Mouse (Mus musculus) hindbrain, embryonic 12.5 days (tissue): ENCODE data around the gene Mia. TPM values are rescaled to one million over a fixed set of nuclear protein-coding genes. Genes with fewer than 3 reads are reported as not detected.
A peak's percentile ranks its signal among the peaks of the same experiment; 100 is the strongest.

ENCODE experiments used
- ATAC-seq: fragments of 200-750 bp; cut with Nextera tagmentation; 2 replicates; pipeline ENCODE4 v1.8.0; 2017; ENCODE audit warnings: moderate TSS enrichment; ENCODE audit not compliant: low FRiP score
- H3K27ac ChIP-seq: fragments of 300-500 bp; sonication (generic); 2 replicates; pipeline ENCODE4 v1.5.1; 2016; ENCODE audit warnings: mild to moderate bottlenecking
- H3K27me3 ChIP-seq: fragments of 300-500 bp; sonication (generic); 2 replicates; pipeline ENCODE4 v1.6.1; 2016; ENCODE audit warnings: mild to moderate bottlenecking
- H3K36me3 ChIP-seq: fragments of 300-500 bp; sonication (generic); 2 replicates; pipeline ENCODE4 v1.6.1; 2016; ENCODE audit warnings: mild to moderate bottlenecking
- H3K4me1 ChIP-seq: fragments of 300-500 bp; sonication (generic); 2 replicates; pipeline ENCODE4 v1.6.1; 2016
- H3K4me2 ChIP-seq: fragments of 300-500 bp; sonication (generic); replicated peaks from 2 replicates; pipeline ENCODE4 v1.6.1; 2016; ENCODE audit warnings: mild to moderate bottlenecking
- H3K4me3 ChIP-seq: fragments of 300-500 bp; sonication (generic); 2 replicates; pipeline ENCODE4 v1.5.1; 2016; ENCODE audit warnings: mild to moderate bottlenecking
- H3K9ac ChIP-seq: fragments of 300-500 bp; sonication (generic); 2 replicates; pipeline ENCODE4 v1.6.1; 2016; ENCODE audit warnings: mild to moderate bottlenecking, moderate library complexity
- H3K9me3 ChIP-seq: fragments of 300-500 bp; sonication (generic); replicated peaks from 2 replicates; pipeline ENCODE4 v1.6.1; 2016; ENCODE audit warnings: mild to moderate bottlenecking
- WGBS: fragments of 180-500 bp; shearing (Covaris S2); methylation state at CpG from one replicate; pipeline ENCODE4 v1.1.7; 2016; 5-methylcytosine and 5-hydroxymethylcytosine counted together
- polyA plus RNA-seq: library from polyadenylated mRNA; unstranded; fragments of >200 nt; fragmentation: Nextera tagmentation; extraction: Ambion mirVana; gene quantifications from 2 replicates; pipeline ENCODE4 v1.2.1, GENCODE M21; 2016

Gene Mia
- polyA plus RNA-seq, 1 experiment from 2014 or later, result 20.0 TPM

DNA sequence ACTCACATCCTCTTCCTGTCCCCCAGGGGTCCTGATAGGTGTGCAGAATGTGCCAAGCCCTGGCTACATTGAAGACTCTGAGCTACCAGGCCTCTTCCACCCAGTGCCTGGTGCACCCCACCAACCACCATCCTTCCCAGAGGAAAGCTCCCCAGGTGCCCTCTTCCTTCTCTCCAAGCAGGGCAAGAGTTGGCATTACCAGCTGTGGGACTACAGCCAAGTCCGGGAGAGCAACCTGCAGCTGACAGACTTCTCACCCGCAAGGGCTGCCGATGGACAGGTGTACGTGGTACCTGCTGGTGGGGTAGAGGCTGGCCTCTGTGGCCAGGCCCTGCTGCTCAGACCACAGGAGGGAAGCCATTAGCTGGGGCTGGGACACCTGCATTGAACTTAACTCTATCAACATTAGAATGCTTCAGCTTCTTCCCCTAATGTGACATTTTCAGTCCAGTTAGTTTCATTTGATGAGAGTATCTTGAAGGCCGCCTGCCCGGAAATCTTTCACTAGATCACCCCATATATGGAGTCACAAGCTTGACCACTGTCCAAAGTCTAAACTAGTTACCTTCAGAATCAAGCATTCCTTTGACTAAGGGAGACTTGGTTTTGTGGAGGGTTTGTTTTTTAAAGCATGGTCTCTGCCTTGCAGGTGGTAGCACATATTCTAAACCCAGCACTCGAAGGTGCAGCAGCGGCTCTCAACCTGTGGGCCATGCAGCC, 22.9 kb upstream of the Mia start:
- Histone ChIP-seq H3K4me1 (no peaks in the 10 kb centered on the region), H3K9ac (no peak overlapping the region), H3K9me3 (no peaks in the 10 kb centered on the region), H3K4me2 (no peak overlapping the region), H3K27me3 (no peaks in the 10 kb centered on the region), H3K27ac (no peak overlapping the region), H3K36me3 (peaks cover 58% of the 10 kb centered on the region), H3K4me3 (no peak overlapping the region)
- 94% methylated on average over 8 of the region's 8 CpGs for WGBS
- ATAC-seq, result no peak

DNA sequence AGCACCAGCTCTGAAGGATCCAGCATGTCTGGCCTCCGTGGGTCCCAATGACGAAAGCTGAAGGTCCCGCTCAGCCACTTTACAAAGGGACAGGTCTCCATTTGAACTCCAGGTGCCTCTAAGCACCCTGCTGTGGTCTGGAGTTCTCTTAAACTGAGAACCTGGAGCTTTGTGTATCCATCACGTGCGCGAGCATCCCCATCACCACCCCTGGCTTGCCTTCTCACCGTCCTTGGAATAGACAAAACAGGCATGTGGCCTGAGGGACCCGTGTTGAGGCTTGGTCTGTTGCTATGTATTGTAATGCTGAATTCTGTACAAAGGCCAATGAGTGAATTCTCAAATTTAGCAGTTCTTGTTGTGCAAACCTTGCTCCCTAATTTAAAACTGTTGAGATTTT, 17.8 kb upstream of the Mia start:
- Histone ChIP-seq H3K4me1 (peaks cover 15% of the 10 kb centered on the region), H3K9me3 (no peaks in the 10 kb centered on the region), H3K4me2 (no peak overlapping the region), H3K4me3 (no peak overlapping the region), H3K9ac (no peak overlapping the region), H3K36me3 (peaks cover 30% of the 10 kb centered on the region), H3K27me3 (no peaks in the 10 kb centered on the region), H3K27ac (no peak overlapping the region)
- WGBS, result 95% methylated on average over 8 of the region's 8 CpGs
- no peak for ATAC-seq

DNA sequence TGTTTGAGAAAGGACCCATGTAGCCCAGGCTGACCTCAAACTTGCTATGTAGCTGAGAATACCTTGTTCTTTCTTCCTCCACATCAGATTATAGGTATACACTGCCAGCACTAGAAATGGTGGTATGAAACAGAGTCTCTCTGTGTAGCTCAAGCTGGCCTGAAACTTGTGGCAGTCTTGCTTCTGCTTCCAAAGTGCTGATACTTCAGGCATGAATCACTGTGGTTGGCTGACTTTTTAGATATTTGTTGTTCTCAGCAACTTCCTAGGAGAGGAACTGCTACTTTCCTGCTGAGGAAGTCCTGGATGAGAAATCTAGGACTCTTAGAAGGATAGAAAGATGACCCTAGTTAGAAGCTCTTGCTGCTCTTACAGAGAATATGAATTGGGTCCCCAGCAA, 17.4 kb upstream of the Mia start:
- Histone ChIP-seq H3K36me3 (peaks cover 30% of the 10 kb centered on the region), H3K4me1 (peaks cover 19% of the 10 kb centered on the region), H3K9ac (no peak overlapping the region), H3K4me2 (no peak overlapping the region), H3K27me3 (no peaks in the 10 kb centered on the region), H3K9me3 (no peaks in the 10 kb centered on the region), H3K27ac (no peak overlapping the region), H3K4me3 (no peak overlapping the region)
- no peak for ATAC-seq

DNA sequence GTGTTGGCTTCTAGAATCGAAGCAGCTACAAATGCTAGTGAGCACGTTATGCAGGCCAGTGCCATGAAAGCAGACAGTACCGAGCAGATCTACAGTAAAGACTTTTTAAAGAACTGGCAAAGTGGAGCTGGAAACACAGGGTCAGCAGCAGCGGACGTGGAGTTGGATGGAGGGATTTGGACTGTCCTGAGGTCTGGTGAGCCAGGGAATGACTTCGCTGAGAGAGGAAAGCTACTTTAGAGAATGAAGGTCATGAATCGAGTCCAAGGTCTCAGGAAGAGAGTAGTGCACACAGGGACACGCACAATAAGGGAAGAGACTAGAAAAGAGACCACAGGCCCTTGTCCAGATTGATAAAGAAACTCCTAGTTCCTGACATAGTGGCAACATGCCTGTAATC, 16.7 kb upstream of the Mia start:
- Histone ChIP-seq H3K27ac (no peak overlapping the region), H3K9me3 (no peaks in the 10 kb centered on the region), H3K4me2 (no peak overlapping the region), H3K36me3 (peaks cover 30% of the 10 kb centered on the region), H3K4me3 (no peak overlapping the region), H3K4me1 (peaks cover 21% of the 10 kb centered on the region), H3K9ac (no peak overlapping the region), H3K27me3 (no peaks in the 10 kb centered on the region)
- WGBS, result 91% methylated on average over 8 of the region's 8 CpGs
- no peak for ATAC-seq

DNA sequence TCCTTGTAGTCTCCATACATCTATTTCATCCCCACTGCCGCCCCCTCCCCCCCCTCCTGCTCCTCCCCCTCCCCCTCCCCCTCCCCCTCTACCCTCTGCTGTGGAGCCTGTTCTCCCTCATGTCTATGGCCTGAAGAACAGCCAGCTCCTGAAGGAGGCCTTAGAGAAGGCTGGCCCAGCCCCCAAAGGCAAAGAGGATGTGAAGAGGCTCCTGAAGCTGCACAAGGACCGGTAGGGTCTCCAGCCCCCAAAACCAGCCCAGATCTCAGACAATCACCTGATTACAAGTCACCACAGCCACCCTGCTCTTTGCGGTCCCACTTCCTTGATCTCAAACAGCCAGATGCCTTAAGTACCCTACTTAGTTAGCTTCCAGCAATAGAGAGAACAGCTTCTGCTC, 16.2 kb upstream of the Mia start:
- peaks cover 21% of the 10 kb centered on the region for H3K4me1 ChIP-seq
- no peak overlapping the region for H3K27ac ChIP-seq
- WGBS, result 72% methylated on average over 3 of the region's 3 CpGs
- H3K9me3 ChIP-seq, result no peaks in the 10 kb centered on the region
- no peak overlapping the region for H3K4me2 ChIP-seq
- no peak overlapping the region for H3K9ac ChIP-seq
- no peak for ATAC-seq
- H3K27me3 ChIP-seq, result no peaks in the 10 kb centered on the region
- H3K4me3 ChIP-seq, result no peak overlapping the region
- peaks cover 30% of the 10 kb centered on the region for H3K36me3 ChIP-seq

DNA sequence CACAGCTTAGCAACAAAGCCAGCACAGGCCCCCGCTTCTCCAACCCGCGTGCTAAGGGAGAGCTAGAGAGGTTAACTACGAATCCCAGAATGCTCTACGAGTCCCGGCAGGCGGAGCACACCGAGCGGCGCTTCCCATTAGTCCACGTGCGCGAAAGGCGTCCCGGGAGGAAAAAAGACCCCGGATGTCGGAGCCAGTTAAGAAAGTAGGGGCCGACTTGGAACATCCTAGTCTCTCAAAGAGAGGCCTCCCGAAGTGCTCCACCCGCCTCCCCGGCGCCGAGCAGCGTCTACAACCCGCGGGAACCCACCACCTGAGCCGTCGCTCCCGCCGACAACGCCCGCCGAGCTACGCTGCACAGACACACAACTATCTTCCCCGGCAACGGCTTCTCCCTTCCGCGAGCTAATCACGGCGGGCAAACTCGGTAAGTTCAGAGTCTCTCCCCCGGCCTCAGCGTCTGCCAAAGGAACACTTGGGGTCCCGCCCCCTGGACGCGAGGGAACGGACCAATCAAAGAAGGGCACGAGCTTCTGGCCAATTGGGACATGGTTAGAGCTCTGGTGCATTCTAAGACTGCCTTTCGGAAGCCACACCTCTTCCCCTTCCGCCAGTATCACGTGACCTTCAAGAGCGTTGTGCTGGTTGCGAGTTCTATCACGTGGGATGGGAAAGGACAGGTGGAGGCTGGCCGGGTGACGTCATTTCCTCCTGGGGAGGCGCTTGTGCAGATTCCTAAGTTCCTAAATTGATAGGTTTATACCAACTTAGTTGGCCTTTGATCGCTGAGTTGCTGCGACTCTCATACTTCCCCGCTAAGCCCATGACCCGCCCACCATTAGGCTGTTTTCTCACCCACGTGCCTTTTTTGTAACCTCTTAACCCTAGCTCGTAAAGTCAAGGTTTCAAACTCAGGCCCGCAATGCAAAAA, 15.0 kb upstream of the Mia start, which contains the start of the genes BC024978 and Snrpa:
Gene BC024978, plus strand, starts transcription at position 101 of the 931 bp plus-strand sequence.
Gene Snrpa, minus strand, starts transcription at position 591 of the 931 bp plus-strand sequence.
- H3K9ac ChIP-seq, result peak within 1 kb of the TSS; percentile 85
- no peaks in the 10 kb centered on the region for H3K9me3 ChIP-seq
- ATAC-seq, result peak; percentile 99
- peaks cover 34% of the 10 kb centered on the region for H3K36me3 ChIP-seq
- peak within 1 kb of the TSS; percentile 91 for H3K4me2 ChIP-seq
- H3K4me1 ChIP-seq, result peaks cover 21% of the 10 kb centered on the region
- H3K27me3 ChIP-seq, result no peaks in the 10 kb centered on the region
- H3K27ac ChIP-seq, result peak within 1 kb of the TSS; percentile 97
- WGBS, result 1% methylated on average over 64 of the region's 64 CpGs
- peak within 1 kb of the TSS; percentile 85 for H3K4me3 ChIP-seq

DNA sequence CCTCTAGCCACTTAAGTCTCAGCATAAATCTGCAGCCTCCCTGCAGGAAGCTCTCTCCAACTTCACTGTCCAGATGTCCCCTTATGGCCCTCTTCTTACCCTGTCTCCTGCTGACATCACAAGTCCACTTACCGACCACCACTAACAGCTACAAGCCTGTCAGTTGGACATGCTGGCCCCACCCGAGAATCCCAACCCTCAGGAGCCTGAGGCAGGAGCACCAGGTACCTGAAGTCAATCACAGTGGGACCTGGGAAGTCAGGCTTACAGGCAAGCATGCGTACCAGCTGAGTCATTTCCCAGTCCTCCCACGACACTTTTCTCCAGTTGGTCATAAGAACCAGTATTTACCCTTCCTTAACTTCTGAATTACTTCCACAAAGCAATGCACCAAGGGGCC, 12.8 kb upstream of the Mia start:
- Histone ChIP-seq H3K27ac (no peak overlapping the region), H3K36me3 (peaks cover 53% of the 10 kb centered on the region), H3K4me2 (peak overlapping the region; percentile 25), H3K9me3 (no peaks in the 10 kb centered on the region), H3K4me1 (peaks cover 21% of the 10 kb centered on the region), H3K4me3 (no peak overlapping the region), H3K27me3 (no peaks in the 10 kb centered on the region), H3K9ac (peak overlapping the region; percentile 18; the same call in 1 of the 2 replicates)
- ATAC-seq, result no peak
- WGBS, result 91% methylated on average over 4 of the region's 4 CpGs

DNA sequence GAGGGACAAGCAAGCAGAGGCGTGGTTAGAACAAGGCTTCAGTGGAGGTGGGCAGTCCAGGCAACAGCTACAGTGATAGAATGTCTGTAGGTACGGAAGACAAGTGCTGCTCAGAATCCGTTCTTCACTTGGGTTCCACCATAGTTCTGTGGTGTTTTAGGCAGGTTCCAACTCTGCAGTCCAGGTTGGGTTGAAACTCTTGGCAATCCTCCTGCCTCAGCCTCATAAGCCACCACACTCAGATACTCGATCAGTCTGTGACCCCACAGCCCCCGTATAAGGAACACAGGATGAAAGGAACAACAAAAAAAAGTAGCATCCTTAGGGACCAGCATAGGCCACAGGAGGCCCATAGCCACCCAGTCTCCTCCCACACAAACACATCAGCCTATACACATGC, 11.5 kb upstream of the Mia start:
- H3K27ac ChIP-seq, result no peak overlapping the region
- H3K4me1 ChIP-seq, result peaks cover 21% of the 10 kb centered on the region
- no peak overlapping the region for H3K9ac ChIP-seq
- no peak overlapping the region for H3K4me3 ChIP-seq
- no peaks in the 10 kb centered on the region for H3K9me3 ChIP-seq
- no peak overlapping the region for H3K4me2 ChIP-seq
- H3K36me3 ChIP-seq, result peaks cover 66% of the 10 kb centered on the region
- WGBS, result 95% methylated on average over 5 of the region's 5 CpGs
- no peaks in the 10 kb centered on the region for H3K27me3 ChIP-seq
- no peak for ATAC-seq

DNA sequence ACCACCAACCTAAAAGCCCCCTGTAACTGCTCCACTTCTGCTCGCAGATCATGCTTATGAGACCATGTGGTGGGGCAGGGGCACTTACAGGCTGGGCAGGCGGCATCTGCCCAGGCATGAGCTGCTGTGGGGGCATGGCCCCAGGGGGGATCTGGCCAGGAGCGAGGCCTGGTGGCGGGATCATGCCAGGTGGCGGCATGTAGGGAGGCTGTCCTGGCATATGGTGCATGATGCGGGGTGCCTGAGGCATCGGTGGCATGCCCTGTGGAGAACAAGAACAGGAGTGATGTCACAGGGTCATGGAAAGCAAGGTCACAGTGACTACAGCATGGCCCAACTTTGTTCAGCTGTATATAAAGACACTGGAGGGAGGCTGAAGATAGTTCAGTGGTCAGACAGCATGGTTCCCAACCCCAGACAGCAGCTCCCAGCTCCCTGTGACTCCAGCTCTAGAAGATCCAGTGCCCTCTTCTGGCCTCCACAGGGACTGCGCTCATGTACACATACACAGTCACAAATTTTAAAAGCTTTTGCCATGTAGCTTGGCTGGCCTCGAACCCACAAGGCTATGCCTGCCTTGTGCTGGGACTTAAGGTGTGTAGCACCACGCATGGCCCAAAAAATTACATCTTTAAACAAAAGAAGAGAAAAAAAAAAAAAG, 8.4 kb upstream of the Mia start:
- Histone ChIP-seq H3K4me3 (no peak overlapping the region), H3K4me2 (no peak overlapping the region), H3K27ac (no peak overlapping the region), H3K4me1 (peaks cover 10% of the 10 kb centered on the region), H3K27me3 (no peaks in the 10 kb centered on the region), H3K9ac (no peak overlapping the region), H3K36me3 (peaks cover 96% of the 10 kb centered on the region), H3K9me3 (no peaks in the 10 kb centered on the region)
- peak; percentile 47; the same call in 1 of the 2 replicates for ATAC-seq
- WGBS, result 93% methylated on average over 10 of the region's 10 CpGs

DNA sequence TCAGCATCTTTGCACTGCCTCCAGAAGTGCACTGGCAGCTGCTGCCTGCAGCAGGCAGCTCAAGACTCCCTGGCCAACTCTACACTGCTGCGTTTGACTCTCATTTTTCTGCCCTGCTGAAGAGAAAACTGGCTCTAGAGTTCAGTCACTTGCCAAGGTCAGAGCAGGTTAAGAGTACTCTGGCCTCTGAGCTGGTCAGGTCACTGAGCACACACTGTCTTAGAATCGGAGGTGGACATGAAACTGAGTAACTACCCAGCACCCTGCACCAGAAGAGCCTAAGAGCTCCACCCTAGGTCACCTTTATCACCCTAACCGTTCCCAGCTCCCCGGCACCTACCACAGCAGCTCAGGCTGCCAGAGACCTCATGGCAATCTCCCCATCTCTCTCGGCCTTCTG, 5.0 kb upstream of the Mia start:
- H3K27me3 ChIP-seq, result no peaks in the 10 kb centered on the region
- no peak overlapping the region for H3K27ac ChIP-seq
- no peak overlapping the region for H3K4me3 ChIP-seq
- peaks cover 78% of the 10 kb centered on the region for H3K36me3 ChIP-seq
- ATAC-seq, result no peak
- 94% methylated on average over 5 of the region's 5 CpGs for WGBS
- no peaks in the 10 kb centered on the region for H3K9me3 ChIP-seq
- no peak overlapping the region for H3K4me2 ChIP-seq
- H3K4me1 ChIP-seq, result no peaks in the 10 kb centered on the region
- no peak overlapping the region for H3K9ac ChIP-seq

DNA sequence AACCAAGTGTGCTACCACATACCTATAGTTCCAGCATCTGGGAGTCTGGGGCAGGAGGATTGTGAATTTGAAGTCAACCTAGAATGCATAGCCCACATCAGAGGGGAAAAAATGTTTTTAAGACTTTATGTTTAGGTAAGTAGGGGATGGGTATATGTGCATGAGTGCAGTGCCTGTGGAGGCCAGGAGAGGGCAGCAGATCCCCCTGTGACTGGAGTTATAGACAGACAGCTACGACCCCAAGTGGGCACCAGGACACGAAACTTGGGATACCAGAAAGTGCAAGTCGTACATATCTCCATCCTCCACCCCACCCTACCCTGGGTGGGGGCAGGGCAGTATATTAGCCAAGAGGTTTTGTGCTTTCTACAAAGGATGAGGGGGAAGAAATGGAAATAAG, 4.0 kb upstream of the Mia start:
- Histone ChIP-seq H3K27ac (no peak overlapping the region), H3K4me2 (no peak overlapping the region), H3K36me3 (peaks cover 68% of the 10 kb centered on the region), H3K4me1 (0 out of 2 replicates have a peak, but pooled peaks cover 2% of the 10 kb centered on the region), H3K4me3 (no peak overlapping the region), H3K27me3 (no peaks in the 10 kb centered on the region), H3K9ac (no peak overlapping the region), H3K9me3 (no peaks in the 10 kb centered on the region)
- 72% methylated on average over 3 of the region's 3 CpGs for WGBS
- ATAC-seq, result no peak

DNA sequence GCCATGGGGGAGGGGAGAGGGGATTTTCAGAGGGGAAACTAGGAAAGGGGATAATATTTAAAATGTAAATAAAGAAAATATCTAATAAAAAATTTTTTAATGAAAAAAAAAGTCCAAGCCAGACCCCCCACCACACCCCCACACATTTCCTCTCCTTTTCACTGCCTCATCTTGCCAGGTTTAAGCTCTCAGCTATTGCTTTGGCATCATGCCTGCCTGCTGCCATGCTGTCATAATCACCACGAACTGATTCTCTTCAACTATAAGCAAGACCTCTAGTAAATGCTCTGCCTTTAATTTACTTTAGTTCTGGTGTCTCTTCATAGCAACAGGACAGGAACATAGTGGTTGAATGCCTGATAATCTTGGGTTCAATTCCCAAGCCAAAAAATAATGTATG, 1.5 kb upstream of the Mia start:
- no peaks in the 10 kb centered on the region for H3K27me3 ChIP-seq
- H3K4me2 ChIP-seq, result no peak overlapping the region
- no peaks in the 10 kb centered on the region for H3K9me3 ChIP-seq
- ATAC-seq, result no peak
- WGBS, result 86% methylated on average over 1 of the region's 1 CpGs
- H3K4me1 ChIP-seq, result peaks cover 11% of the 10 kb centered on the region
- H3K9ac ChIP-seq, result no peak overlapping the region
- no peak overlapping the region for H3K27ac ChIP-seq
- H3K36me3 ChIP-seq, result peaks cover 43% of the 10 kb centered on the region
- no peak overlapping the region for H3K4me3 ChIP-seq
